Mouse (Mus musculus): ENCODE measurements around the gene Pgap2. TPM values are rescaled to one million over a fixed set of nuclear protein-coding genes. Genes with fewer than 3 reads are reported as not detected.
A peak's percentile ranks its signal among the peaks of the same experiment; 100 is the strongest.

Pgap2 gene
- total RNA-seq (2021): 10 to 100 TPM; 36.7 to 39.0 TPM

- peak; percentile 100 for DNase-seq
- intact Hi-C loops (cut with DNase I): no loop called here
Measured at GRCm38 (mm10) chr7:102209756-102210721, at the start of gene Pgap2, which contains the start of gene Nup98. TSS of gene Pgap2 (plus strand) at chr7:102210208. TSS of gene Nup98 (minus strand) at chr7:102210176.

- DNase-seq: no peak
- intact Hi-C loops (cut with DNase I): loop anchor here (10.0 kb wide), 1 partner anchor 45 kb away; no protein-coding TSS in a partner anchor
Measured at GRCm38 (mm10) chr7:102170300-102170699, 39.7 kb upstream of the Pgap2 start.

GRCm38 (mm10) chr7:102183849-102184248, 26.2 kb upstream of the Pgap2 start:
- intact Hi-C loops (cut with DNase I): no loop called here
- no peak for DNase-seq

- intact Hi-C loops (cut with DNase I): loop anchor here (2.0 kb wide), 1 partner anchor 54 kb away; no protein-coding TSS in a partner anchor
Measured at GRCm38 (mm10) chr7:102192356-102192755, 17.7 kb upstream of the Pgap2 start.

GRCm38 (mm10) chr7:102200576-102200975, 9.4 kb upstream of the Pgap2 start:
- intact Hi-C loops (cut with DNase I): no loop called here
- no peak for DNase-seq

More at GRCm38 (mm10) chr7:102192356-102192755, 17.7 kb upstream of the Pgap2 start:
- no peak for DNase-seq

- no peak for DNase-seq
Measured at GRCm38 (mm10) chr7:102200996-102201785, 8.8 kb upstream of the Pgap2 start.

GRCm38 (mm10) chr7:102204296-102204857, 5.6 kb upstream of the Pgap2 start:
- intact Hi-C loops (cut with DNase I): no loop called here
- DNase-seq: no peak

More at GRCm38 (mm10) chr7:102200996-102201785, 8.8 kb upstream of the Pgap2 start:
- intact Hi-C loops (cut with DNase I): no loop called here

- no peak for DNase-seq
- intact Hi-C loops (cut with DNase I): no loop called here
Measured at GRCm38 (mm10) chr7:102205646-102206045, 4.4 kb upstream of the Pgap2 start.

GRCm38 (mm10) chr7:102208806-102209363, 1.1 kb upstream of the Pgap2 start:
- intact Hi-C loops (cut with DNase I): no loop called here
- DNase-seq: no peak

- DNase-seq: no peak
- intact Hi-C loops (cut with DNase I): no loop called here
Measured at GRCm38 (mm10) chr7:102211071-102211470, 1.1 kb downstream of the Pgap2 start.

- no peak for DNase-seq
- intact Hi-C loops (cut with DNase I): no loop called here
Measured at GRCm38 (mm10) chr7:102221899-102222298, 11.9 kb downstream of the Pgap2 start.

GRCm38 (mm10) chr7:102222336-102222735, 12.3 kb downstream of the Pgap2 start:
- intact Hi-C loops (cut with DNase I): no loop called here
- peak; percentile 48 for DNase-seq

- DNase-seq: peak; percentile 62
- intact Hi-C loops (cut with DNase I): no loop called here
Measured at GRCm38 (mm10) chr7:102222830-102223556, 13.0 kb downstream of the Pgap2 start.

GRCm38 (mm10) chr7:102223883-102224738, 14.1 kb downstream of the Pgap2 start:
- DNase-seq: no peak
- intact Hi-C loops (cut with DNase I): no loop called here

- no peak for DNase-seq
- intact Hi-C loops (cut with DNase I): no loop called here
Measured at GRCm38 (mm10) chr7:102226051-102226450, 16.0 kb downstream of the Pgap2 start.

GRCm38 (mm10) chr7:102228049-102228670, 18.2 kb downstream of the Pgap2 start:
- DNase-seq: no peak
- intact Hi-C loops (cut with DNase I): no loop called here

- DNase-seq: no peak
- intact Hi-C loops (cut with DNase I): no loop called here
Measured at GRCm38 (mm10) chr7:102229814-102230213, 19.8 kb downstream of the Pgap2 start.

- no peak for DNase-seq
- intact Hi-C loops (cut with DNase I): no loop called here
Measured at GRCm38 (mm10) chr7:102233059-102233458, 23.1 kb downstream of the Pgap2 start.
